Mouse (Mus musculus): ENCODE measurements around the gene Pheta1. TPM values are rescaled to one million over a fixed set of nuclear protein-coding genes. Genes with fewer than 3 reads are reported as not detected.

Pheta1 gene
- polyA plus RNA-seq, 1 experiment = 283 TPM

GRCm38 (mm10) chr5:121895117-121895756 is 46.5 kb downstream of the Pheta1 start:
- Histone ChIP-seq H3K4me3 (ENCODE audit: low read depth, low read length) (no peak overlapping the region), H3K4me1 (ENCODE audit: control insufficient read depth, insufficient read depth, insufficient read length, low read length) (no peaks in the 10 kb centered on the region), H3K36me3 (ENCODE audit: control insufficient read depth, insufficient read depth, low read length) (no peaks in the 10 kb centered on the region), H3K27me3 (ENCODE audit: control insufficient read depth, insufficient read depth, low read length) (0 out of 2 replicates have a peak, but pooled peaks cover 3% of the 10 kb centered on the region), H3K27ac (ENCODE audit: insufficient read depth, low read depth, low read length) (no peak overlapping the region)
- 56% methylated on average over 24 of the region's 24 CpGs for WGBS
- TF ChIP-seq CTCF (IDR thresholded peaks at IDR 0.05; ENCODE audit: extremely low read depth, insufficient read length, insufficient replicate concordance, low read depth, low read length) (no peak), POLR2A (IDR thresholded peaks at IDR 0.05; ENCODE audit: low read depth, low read length) (no peak)

- H3K4me1 ChIP-seq (ENCODE audit: control insufficient read depth, insufficient read depth, insufficient read length, low read length) = no peaks in the 10 kb centered on the region
Observed at GRCm38 (mm10) chr5:121902809-121903745, 54.3 kb downstream of the Pheta1 start.

More at GRCm38 (mm10) chr5:121902809-121903745, 54.3 kb downstream of the Pheta1 start:
- Histone ChIP-seq H3K4me3 (ENCODE audit: low read depth, low read length) (no peak overlapping the region), H3K36me3 (ENCODE audit: control insufficient read depth, insufficient read depth, low read length) (no peaks in the 10 kb centered on the region), H3K27ac (ENCODE audit: insufficient read depth, low read depth, low read length) (no peak overlapping the region), H3K27me3 (ENCODE audit: control insufficient read depth, insufficient read depth, low read length) (no peaks in the 10 kb centered on the region)
- TF ChIP-seq CTCF (IDR thresholded peaks at IDR 0.05; ENCODE audit: extremely low read depth, insufficient read length, insufficient replicate concordance, low read depth, low read length) = no peak
- TF ChIP-seq POLR2A (IDR thresholded peaks at IDR 0.05; ENCODE audit: low read depth, low read length) = no peak
- WGBS = 73% methylated on average over 23 of the region's 23 CpGs

Other genes starting within 250 kb of the Pheta1 start
- gene Acad12, start 230.0 kb upstream of the Pheta1 start, polyA plus RNA-seq (2012; rRNA removed) = 4.4 and 6.7 TPM in 2 replicates
- 3.4 and 4.1 TPM in 2 replicates for gene Acad10, start 188.5 kb upstream of the Pheta1 start, polyA plus RNA-seq (2012; rRNA removed)
- 8.4 and 17.4 TPM in 2 replicates for gene Brap, start 188.4 kb upstream of the Pheta1 start, polyA plus RNA-seq (2012; rRNA removed)
- gene Atxn2, start 137.6 kb upstream of the Pheta1 start, polyA plus RNA-seq (2012; rRNA removed) = 68.5 and 108 TPM in 2 replicates
- 62.5 and 88.1 TPM in 2 replicates for gene Sh2b3, start 11.3 kb upstream of the Pheta1 start, polyA plus RNA-seq (2012; rRNA removed)
- 1.7 and 2.6 TPM in 2 replicates for gene Cux2, start 201.1 kb downstream of the Pheta1 start, polyA plus RNA-seq (2012; rRNA removed)